Mouse (Mus musculus): Measurements from ENCODE around the gene Galns.

Gene Galns

DNA sequence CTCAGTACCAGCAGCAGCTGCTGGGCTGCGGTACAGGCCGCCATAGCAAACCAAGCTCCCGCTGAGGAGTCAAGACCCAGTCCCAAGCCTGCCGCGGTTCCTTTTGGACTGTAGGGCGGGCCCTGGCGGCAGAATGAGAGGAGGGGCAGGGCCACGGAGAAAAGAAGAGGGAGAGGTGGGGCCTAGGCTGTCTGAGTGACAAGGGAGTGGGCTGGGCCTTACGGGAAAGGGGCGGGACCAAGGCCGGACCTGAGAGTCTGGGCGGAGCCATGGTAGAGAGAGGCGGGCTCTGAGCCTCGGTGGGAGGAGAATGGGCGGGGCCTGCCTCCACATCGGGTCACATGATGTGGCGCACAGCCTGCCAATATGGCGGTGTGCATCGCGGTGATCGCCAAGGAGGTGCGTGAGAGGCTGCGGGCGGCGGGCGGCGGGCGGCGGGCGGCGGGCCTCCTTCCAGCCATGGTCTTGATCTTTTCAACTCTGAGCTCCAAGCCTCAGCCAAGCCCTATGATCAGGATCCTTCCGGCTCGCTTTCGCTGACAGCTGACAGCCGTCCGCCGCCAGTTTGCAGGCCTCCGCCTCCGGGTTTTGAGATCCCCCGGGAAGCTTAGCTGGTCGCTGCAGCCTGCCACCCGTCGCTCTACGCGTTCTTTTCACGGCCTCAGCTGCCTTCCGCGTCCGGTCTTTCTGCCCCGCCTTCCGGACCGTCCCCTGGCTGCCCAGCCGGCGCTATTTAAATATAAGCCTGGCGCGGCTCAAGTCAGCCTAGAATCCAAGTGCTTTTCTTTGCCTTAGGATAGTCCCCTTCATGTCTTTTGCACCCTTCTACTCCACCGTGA is at the start of gene Galns, which contains the start of gene Trappc2l:
Gene Galns, minus strand, starts transcription at position 169 of the 839 bp plus-strand sequence.
Gene Trappc2l, plus strand, starts transcription at position 346 of the 839 bp plus-strand sequence.
- DNase-seq (ENCODE audit: low read depth, low spot score): peak; percentile 99

DNA sequence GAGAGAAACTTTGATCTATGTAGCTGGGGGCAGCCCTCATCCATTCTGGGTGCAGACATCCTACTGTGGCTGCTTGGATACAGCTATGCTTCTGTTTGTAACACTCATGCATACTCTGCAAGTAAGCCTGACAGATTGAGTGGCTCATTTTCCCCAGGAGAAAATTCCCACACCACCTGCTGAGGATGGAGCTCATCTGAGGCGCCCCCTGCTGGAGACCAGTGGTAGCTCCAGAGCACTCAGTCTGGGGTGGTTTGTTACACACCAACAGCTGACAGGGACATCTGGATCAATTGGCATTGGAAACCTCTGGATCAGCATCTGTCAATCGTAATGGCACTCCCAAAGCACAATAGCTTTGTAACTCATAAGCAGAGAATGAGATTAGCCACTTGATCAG is 48.8 kb upstream of the Galns start:
- DNase-seq (ENCODE audit: low read depth, low spot score): peak; percentile 59

DNA sequence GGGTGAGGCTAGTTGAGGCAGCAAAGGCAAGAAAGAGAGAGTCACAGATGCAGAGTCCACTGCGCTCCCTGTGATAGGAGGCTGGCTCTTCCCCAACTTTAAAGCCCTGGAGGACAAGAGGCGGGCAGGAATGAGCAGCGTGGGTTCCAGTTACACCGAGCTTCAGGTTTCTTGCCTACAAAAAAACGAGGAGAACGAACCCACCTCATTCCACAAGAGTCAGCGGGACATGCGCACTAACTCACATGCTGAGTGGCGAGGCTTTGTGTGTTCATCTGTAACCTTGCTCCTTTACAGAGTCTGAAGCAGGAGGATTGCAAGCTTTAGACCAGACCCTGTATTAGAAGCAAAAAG is 47.5 kb upstream of the Galns start:
- no peak for DNase-seq (ENCODE audit: low read depth, low spot score)

DNA sequence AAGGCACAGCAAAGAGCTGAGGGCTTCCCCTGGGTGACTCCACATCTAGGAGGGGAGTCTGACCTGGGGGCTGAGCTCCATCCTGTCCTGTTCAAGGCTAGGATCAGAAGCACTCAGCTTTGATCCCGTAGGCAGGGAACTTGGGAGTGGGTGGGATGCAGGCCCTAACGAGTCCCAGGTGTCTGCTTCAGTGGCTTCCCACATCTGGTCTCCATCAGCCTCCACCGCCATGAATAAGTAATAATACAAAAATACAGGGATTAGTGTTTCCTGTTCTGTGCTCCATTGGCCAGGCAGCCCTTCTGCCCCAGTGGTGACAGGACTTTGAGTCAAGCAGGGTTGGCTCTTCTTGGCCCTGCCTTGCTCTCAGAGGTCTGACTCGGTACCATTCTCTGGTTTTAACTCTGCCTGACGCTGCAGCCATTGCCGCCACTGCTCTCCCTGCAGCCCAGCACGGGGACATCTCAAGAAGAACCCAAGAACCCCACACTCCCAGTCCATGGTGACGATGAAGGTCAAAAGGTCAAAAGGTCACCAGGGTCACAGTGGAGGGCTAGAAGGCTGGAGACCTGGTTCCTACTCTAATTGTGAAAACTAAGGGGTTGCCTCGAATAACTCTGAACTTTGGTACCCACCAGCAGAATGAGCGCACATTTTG is 47.0 kb upstream of the Galns start:
- no peak for DNase-seq (ENCODE audit: low read depth, low spot score)

DNA sequence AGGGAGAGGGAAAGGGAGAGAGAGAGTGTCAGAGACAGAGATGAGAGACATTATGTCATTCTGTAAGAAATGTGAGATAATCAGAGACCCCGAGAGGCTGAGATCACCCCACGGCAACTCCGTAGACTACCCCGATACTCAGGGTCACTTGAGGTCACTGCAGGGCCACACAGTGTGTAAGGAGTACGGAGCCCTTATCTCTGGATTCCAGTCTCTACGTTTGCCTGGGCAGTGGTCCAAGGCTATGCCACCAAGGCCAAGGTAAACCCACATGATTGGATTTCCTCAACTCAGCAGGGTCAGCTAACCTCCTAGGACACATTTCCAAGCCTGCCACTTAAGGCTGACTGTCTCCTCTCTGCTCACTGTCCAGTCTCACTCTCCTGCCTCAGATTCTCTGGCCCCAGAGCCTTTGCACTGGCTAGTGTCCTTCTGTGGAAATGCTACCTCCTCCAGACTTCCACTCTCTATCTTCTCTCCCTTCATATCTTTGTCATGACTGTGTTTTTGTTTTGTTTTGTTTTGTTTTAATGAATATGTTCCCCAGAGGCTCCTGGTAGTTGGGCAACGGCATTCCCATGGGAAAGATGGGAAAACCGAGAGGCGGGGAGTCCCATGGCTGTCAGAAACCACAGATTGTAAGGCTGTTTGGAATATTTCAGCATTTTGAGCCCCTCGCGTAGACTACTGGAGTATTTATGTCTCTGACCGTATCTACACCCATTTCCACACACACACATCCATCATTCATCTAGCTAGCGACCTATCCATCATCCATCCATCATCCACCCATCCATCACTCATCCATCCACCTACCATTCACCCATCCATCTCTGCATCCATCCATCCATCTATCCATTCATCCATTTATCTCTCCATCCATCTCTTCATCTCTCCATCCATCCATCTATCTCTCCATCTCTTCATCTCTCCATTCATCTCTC is 45.1 kb upstream of the Galns start:
- no peak for DNase-seq (ENCODE audit: low read depth, low spot score)

DNA sequence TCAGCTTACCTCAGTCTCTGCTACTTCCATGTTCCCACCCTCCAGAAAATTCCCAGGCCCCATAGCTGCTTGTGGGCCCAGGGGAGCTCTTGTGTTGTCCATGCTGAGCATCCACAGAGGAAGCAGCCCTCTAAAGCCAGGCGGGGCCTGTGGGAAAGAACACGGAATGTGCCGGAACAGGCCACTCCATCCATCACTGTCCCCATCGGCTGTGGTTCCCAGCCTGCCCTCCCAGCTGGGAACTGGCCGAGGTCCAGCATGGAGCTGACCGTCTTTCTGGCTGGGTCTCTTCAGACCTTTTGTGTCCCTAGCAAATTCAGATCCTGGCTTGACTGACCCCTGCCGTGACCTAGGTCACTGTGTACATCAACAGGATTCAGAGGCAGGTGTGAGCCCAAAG is 43.5 kb upstream of the Galns start:
- no peak for DNase-seq (ENCODE audit: low read depth, low spot score)

DNA sequence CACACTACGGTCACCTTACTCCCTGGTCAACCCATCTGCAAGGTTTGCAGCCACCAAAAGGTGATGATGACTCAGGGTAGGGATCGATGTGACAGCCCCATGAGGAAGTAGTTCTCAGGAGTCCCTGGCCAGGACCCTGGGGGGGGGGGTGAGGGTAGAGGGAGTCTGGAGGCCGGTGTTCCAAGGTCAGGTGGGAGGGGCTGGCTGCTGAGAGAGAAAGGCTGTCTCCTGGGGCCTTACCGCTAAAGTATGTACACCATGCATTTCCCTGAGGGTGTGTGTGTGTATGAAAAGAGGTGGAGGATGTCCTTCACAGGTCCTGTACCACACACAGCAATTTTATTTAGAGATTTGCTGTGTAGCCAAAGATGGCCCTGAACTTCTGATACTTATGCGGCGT is 41.4 kb upstream of the Galns start:
- DNase-seq (ENCODE audit: low read depth, low spot score): no peak

DNA sequence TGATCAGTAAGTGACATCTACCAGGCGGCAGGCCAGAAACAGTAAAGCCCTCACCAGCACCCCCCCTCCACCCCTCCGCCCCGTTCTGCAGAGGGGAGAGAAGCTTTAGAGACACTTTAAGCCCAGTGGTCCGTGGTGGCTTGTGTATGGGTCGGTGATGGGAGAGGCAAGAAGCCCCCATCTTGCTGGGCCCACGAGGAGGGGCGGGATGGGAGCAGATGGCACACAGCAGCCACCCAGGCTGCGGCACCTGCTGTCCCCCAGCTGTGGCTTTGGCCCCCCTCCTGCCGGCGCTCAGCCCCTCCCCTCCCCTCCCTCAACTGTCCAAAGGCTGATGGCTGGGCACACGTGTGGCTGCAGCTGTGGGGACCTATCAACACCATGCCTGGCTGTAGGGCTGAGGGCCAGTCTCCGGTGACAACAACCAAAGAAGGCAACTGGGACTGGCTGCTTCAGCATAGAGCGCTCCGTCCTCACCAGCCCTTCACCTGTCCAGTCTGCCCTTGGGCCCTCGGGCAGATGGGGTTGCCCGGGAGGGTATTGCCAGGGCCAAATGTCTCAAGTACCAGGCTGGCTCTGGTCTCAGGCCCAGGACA is 40.2 kb upstream of the Galns start:
- no peak for DNase-seq (ENCODE audit: low read depth, low spot score)

DNA sequence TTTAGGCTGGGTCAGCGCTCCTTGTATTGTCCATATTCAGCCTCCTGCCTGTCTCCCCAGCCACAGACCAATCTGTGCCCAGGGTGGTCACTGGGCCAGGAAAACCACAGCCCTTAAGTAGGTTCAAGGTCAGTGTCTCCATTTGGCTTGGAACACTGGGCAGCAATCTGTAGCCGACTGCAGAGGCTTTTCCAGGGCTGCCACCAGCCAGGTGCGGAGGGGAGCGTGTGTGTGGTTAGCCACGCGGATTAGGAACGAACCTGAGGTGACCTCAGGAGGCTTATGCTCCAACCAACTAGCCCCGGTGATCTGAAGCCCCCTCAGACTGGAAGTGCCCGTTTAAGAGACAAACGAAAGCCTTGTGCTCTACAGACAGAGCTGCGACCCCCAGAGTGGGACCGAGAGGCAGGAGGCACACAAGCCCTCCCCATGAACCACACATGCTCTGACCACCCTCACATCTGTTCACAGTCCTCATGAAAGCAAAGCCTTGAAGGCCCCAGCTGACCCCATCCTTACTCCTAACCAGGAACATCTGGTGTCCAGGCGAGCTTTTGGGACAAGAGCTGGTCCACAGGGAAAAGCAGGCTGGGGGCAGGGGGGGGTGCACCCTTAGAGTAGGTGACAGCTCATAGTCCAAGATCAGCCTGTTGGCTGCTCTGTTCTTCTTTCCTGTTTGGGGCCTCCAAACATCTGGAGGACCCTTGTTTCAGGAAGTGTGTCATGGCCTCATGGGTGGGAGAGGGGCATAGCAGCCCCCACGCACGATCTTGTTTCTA is 37.1 kb upstream of the Galns start:
- no peak for DNase-seq (ENCODE audit: low read depth, low spot score)

DNA sequence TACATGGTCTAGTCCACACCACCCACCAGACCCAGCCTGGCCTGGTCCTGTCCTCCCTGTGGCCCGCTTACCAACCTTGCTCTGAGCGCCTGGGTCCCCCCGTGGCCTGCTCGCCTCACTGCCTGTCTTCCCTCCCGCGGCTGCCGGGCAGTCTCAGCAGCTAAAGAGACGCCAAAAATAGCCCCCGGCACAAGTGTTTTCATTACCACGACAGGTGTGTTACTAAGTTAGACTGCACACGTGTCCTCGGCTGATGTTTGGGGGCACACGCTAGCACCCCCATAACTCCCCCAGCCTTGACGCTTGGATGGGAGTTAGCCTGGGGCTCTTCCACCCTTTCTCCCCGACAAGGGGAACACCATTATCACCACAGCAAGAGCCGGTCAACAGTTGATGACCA is 35.1 kb upstream of the Galns start:
- no peak for DNase-seq (ENCODE audit: low read depth, low spot score)

DNA sequence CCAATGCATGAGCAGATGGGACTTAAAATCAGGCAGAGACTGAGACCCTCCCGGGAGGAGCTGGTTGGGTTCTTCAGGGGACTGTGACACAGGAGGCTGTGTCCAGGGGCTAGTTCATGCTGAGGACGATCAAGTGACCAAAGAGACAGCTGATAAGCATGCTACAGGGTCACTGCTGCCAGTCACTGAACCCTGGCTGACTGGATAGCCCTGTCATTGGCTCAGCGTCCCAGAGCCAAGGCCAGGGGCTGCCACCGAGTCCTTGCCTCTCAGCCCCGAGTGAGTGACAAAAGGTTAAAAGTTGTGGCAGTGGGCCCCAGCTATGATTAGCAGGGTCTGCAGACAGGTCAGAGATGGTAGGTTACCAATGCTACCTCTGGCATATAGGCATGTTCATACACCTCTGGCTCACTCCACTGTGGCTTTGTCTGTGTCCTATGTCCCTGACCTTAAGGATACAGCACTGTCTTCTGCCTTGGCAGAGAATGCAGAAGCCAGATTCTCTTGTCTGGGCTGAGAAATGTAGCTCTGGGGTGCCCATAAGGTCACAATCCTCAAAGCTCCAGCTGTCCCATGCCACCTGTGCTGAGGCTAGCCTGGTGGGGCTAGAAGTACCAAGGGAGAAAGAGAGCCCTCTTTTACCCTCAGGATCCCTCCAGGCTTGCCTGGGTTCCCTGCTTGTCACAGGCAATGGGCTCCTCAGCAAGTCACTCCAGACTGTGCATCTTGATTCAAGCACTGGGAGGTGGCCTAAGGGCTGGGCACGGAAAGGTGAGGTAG is 33.1 kb upstream of the Galns start:
- DNase-seq (ENCODE audit: low read depth, low spot score): no peak

DNA sequence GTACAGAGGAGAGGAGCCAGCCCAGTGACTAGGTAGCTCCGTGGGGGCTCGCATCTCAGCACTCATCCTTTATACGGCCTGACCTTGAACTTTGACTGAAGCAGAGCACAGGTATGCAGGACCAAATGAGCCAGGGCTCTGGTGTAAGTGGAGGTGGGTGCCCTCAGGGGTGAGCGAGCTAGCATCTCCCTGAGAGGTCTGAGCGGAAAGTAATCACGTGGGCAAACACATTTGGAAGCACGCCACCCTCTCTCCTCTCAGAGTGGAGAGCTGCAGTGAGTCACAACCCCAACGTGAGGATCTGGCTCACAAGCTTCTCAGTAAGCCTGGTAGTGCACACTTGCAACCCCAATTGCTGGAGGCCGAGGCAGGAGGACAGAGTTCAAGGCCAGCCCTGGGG is 30.8 kb upstream of the Galns start:
- no peak for DNase-seq (ENCODE audit: low read depth, low spot score)

DNA sequence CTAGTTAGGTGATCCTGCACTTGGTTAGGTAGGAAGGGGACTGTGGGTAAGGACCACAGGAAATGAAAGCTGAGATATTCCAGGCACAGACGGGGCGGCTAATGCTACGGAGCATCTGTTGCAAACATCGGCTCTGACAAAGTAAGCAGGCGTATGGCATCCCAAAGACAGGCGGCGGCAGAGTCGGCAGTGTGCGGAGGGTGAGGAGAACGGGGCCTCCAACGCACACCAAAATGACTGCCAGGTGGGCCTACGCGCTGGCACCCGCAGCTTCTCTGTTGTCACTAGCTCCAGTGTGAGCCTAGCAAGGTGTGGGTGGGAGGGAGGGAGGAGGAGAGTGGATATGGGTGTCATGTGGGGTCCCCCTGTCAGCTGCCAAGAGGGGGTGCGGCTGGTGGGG is 30.1 kb upstream of the Galns start:
- no peak for DNase-seq (ENCODE audit: low read depth, low spot score)

DNA sequence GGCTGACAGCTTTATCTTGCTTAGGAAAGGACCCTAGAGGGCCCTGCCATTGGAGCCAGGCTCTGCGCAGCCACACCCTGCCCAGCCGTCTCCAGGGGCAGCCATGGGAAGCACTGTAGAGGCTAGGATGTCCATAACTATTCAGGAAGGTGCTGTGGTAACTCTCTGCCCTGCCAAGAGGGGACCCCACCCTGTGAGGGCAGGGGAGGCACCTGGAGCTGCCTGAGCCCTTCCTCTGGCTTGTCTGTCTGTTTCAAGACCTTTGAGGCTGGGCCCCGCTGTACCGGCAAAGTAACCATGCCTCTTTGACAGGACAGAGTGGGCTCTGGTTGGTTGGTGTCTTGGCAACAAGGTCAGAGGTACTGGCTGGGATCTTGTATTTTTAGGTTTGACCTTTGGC is 29.6 kb upstream of the Galns start:
- no peak for DNase-seq (ENCODE audit: low read depth, low spot score)

DNA sequence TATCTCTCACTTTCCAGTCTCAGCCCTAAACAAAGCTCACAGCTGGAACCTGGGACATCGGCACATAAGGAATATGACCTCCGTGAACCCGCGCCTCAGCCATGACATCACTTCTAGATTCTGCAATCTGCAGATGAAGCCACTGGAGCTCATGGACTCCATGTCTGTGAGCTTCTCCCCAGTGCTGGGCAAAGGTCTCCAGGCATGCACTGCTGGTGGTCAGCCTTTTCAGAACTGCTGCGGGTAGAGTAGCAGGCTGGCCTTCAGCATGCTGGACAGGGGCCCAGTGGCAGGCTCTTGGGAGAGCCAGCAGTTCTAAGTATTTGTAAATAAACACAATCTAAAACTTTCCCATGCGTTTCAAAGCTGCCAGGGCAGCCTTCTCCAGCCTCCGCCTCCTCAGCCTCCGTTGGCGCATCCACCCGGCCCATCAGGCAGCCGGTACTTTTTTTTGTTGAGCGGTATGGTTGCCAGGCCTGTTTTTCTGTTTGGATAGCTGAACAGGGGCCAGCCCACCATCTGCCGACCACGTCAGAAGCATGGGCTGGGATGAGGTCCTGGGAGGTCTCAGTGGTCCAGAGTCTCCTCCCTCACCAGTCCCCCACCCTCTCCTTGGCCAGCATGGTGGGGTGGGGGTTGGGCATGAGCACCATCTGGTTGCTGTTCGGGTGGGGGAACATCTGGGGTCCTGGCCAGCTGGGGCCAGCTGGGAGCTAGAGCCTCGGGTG is 28.4 kb upstream of the Galns start:
- DNase-seq (ENCODE audit: low read depth, low spot score): no peak

DNA sequence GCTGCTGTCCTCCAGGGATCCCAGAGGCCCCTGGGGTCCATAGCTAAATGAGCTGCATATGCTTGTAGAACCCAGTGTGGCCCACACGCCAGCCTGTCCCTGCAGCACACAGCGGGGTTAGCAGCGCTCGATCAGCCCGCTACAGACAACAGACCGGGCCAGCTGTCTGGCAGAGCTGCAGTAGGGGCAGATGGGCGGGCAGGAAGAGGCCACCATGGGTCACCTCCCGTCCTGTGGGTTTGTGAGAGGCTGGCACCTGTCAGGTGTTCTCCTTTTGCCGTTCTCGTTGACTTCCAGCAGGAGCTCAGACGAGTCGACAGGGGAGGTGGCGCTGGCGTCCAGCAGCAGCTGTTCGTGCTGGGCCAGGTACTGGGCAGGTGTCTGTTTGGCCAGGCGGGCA is 27.3 kb upstream of the Galns start:
- DNase-seq (ENCODE audit: low read depth, low spot score): no peak

DNA sequence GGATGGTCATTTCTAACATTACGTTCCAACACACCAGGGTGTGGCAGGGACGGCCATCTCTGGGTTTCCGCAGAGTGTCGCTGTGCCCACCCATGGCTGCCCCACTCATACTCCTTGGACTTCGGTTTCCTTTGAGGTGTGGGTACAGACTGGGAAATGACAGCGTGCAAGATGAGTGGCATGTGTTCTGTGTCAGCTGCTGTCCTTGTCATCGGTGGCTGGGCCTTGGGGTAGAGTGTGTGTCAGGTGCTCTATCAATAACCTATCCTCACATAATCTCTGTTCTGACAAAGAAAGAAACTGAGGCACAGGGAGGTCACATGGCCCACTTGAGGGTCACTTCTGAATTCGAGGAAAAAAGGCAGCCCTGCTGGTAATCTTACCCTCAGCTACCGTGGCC is 26.0 kb upstream of the Galns start:
- no peak for DNase-seq (ENCODE audit: low read depth, low spot score)

DNA sequence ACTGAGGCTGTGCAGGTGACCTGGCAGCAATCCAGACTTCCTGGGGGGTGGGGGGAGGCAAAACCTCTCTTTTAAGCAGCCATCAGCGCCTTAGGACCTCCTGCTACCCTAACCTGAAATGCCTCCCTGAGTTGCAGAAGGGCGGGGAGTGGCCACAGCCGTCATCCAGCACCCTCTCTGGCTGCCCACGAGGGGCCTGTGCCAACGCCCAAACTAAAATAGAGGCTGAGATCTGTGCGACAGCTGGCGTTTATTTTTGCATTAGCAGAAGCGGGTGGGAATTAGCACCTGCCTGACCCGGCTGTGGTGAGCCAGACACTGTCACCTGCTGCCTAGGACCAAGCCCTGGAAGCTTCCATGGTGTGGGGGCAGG is 25.5 kb upstream of the Galns start:
- DNase-seq (ENCODE audit: low read depth, low spot score): no peak
